Comparison of ENCODE assay signal across 8 mouse cellular contexts in the genomic region with DNA sequence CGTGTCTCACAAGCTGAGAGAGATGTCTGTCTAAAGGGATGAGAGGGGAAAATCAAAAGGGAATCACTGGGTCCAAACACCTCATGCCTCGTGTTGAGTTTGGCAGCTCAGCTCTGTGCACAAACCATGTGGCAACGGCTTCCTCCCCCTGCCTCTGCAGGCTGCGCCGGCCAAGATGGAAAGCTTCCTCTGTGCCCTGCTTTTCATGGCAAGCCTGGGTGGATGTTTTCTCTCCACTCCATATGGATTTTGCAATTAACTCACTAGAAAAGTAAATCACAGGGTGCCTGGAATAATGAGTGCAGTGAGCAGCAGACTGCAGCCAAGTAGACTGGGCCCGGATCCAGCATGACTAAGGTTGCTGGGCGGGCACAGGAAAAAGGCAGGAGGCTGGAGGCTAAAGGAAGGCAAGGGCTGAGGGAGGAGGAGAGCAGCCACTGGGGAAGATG.
DNase-seq lines count a peak whose midpoint lies in the region.

No protein-coding gene starts in this region.

- DNase-seq in MN1 (ENCODE audit: low spot score), result peak; percentile 93
- DNase-seq in cerebellum, adult 18-20 months, result peak; percentile 91 to 94
- DNase-seq in frontal cortex, adult 2 months (ENCODE audit: extremely low spot score in 1 of 2, low spot score in 1 of 2), result peak; percentile 88 to 93
- DNase-seq in heart, postnatal 4 days, result peak; percentile 83
- DNase-seq in layer of hippocampus, adult 9-11 months, result peak; percentile 93
- DNase-seq in lung, postnatal 25 days (ENCODE audit: low spot score), result peak; percentile 75
- DNase-seq in testis, postnatal 10 days (ENCODE audit: low spot score), result peak; percentile 81
- no peak for DNase-seq in B cell, adult 2 months

Comparison
In these comparisons a context has a peak if more than half of its experiments do, and no peak if none do; other contexts are left out.
1. DNase-seq: peak in MN1 (single experiment), cerebellum, adult 18-20 months (2 of 2), frontal cortex, adult 2 months (2 of 2), heart, postnatal 4 days (single experiment), layer of hippocampus, adult 9-11 months (single experiment), lung, postnatal 25 days (single experiment) and testis, postnatal 10 days (single experiment); none in B cell, adult 2 months (0 of 2).